Mouse (Mus musculus) neural tube, embryonic 11.5 days (tissue): Measurements from ENCODE around the gene Garnl3. TPM values are rescaled to one million over a fixed set of nuclear protein-coding genes. Genes with fewer than 3 reads are reported as not detected.
"Not testable (repeated sequence)": the region's sequence is repeated elsewhere in the genome, so short reads cannot be mapped to it uniquely, and the experiment has no call there.

Experiments used
- ATAC-seq: fragments of 200-750 bp; cut with Nextera tagmentation; 2 replicates; pipeline ENCODE4 v1.8.0; 2017; ENCODE audit warnings: moderate number of reproducible peaks, mild to moderate bottlenecking, moderate TSS enrichment, moderate library complexity; ENCODE audit not compliant: insufficient read depth, low FRiP score, low TSS enrichment
- DNase-seq: peaks from one replicate; pipeline ENCODE4 v3.0.0-alpha.2; 2015; ENCODE audit warnings: low spot score
- H3K27ac ChIP-seq: fragments of 300-500 bp; sonication (generic); 2 replicates; pipeline ENCODE4 v1.5.1; 2014; ENCODE audit warnings: low read depth, mild to moderate bottlenecking, low read length
- H3K27me3 ChIP-seq: fragments of 300-500 bp; sonication (generic); 2 replicates; pipeline ENCODE4 v1.6.1; 2014; ENCODE audit warnings: mild to moderate bottlenecking, low read length, mixed read lengths; ENCODE audit not compliant: control insufficient read depth, insufficient read depth
- H3K36me3 ChIP-seq: fragments of 300-500 bp; sonication (generic); 2 replicates; pipeline ENCODE4 v1.6.1; 2014; ENCODE audit warnings: mild to moderate bottlenecking, low read length, moderate library complexity, mixed read lengths; ENCODE audit not compliant: control insufficient read depth, insufficient read depth
- H3K4me1 ChIP-seq: fragments of 300-500 bp; sonication (generic); 2 replicates; pipeline ENCODE4 v1.6.1; 2014; ENCODE audit warnings: low read length, mixed read lengths; ENCODE audit not compliant: control insufficient read depth, insufficient read depth
- H3K4me2 ChIP-seq: fragments of 300-500 bp; sonication (generic); 2 replicates; pipeline ENCODE4 v1.6.1; 2014; ENCODE audit warnings: low read depth, mild to moderate bottlenecking, moderate library complexity
- H3K4me3 ChIP-seq: fragments of 300-500 bp; sonication (generic); 2 replicates; pipeline ENCODE4 v1.5.1; 2014; ENCODE audit warnings: low read depth, low read length
- H3K9ac ChIP-seq: fragments of 300-500 bp; sonication (generic); 2 replicates; pipeline ENCODE4 v1.6.1; 2014; ENCODE audit warnings: mild to moderate bottlenecking, low read length
- H3K9me3 ChIP-seq: fragments of 300-500 bp; sonication (generic); 2 replicates; pipeline ENCODE4 v1.6.1; 2016; ENCODE audit warnings: low read length; ENCODE audit not compliant: control insufficient read depth
- WGBS: fragments of 180-500 bp; shearing (Covaris S2); extraction: QIAGEN DNeasy Blood & Tissue Kit; methylation state at CpG from one replicate; pipeline ENCODE4 v1.1.7; 2014; 5-methylcytosine and 5-hydroxymethylcytosine counted together
- polyA plus RNA-seq: library from polyadenylated mRNA; unstranded; fragments of >200 nt; fragmentation: Nextera tagmentation; extraction: Ambion mirVana; gene quantifications from 2 replicates; pipeline ENCODE4 v1.2.1, GENCODE M21; 2014

The Garnl3 gene
- polyA plus RNA-seq, 1 experiment from 2014 or later, result 13.3 TPM

DNA sequence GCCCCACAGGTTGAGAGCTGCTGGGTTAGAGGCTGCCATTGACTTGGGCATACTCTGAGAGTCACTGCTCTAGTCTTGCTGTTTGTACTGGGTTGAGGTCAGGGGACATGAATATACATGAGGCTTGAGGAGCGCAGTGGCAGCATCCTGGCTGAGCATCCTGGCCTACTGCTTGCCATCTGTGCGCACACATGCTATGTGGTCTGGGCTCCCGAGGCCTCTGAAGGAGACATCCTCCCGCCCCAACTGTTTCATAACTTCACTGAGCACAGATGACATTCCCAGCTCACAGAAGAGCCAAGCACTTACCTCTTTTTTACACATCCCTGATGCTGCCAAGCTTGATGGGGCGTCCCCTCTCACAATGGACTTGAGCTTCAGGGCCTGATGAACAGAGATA lies 116.6 kb downstream of the Garnl3 start:
- ATAC-seq (no peak), DNase-seq (no peak)
- WGBS, result 74% methylated on average over 5 of the region's 5 CpGs
- no peak overlapping the region for H3K4me2 ChIP-seq
- no peak overlapping the region for H3K4me3 ChIP-seq
- H3K27me3 ChIP-seq, result no peaks in the 10 kb centered on the region
- no peaks in the 10 kb centered on the region for H3K36me3 ChIP-seq
- H3K4me1 ChIP-seq, result no peaks in the 10 kb centered on the region
- H3K27ac ChIP-seq, result no peak overlapping the region
- no peaks in the 10 kb centered on the region for H3K9me3 ChIP-seq
- no peak overlapping the region for H3K9ac ChIP-seq

GRCm38 (mm10) chr2:33009055-33009454 lies 122.4 kb downstream of the Garnl3 start:
- not testable (repeated sequence) for DNase-seq, H3K27me3 ChIP-seq, ATAC-seq, H3K9me3 ChIP-seq, H3K4me2 ChIP-seq, H3K4me3 ChIP-seq, H3K27ac ChIP-seq, H3K9ac ChIP-seq, H3K4me1 ChIP-seq, H3K36me3 ChIP-seq
- WGBS, result 87% methylated on average over 4 of the region's 4 CpGs

DNA sequence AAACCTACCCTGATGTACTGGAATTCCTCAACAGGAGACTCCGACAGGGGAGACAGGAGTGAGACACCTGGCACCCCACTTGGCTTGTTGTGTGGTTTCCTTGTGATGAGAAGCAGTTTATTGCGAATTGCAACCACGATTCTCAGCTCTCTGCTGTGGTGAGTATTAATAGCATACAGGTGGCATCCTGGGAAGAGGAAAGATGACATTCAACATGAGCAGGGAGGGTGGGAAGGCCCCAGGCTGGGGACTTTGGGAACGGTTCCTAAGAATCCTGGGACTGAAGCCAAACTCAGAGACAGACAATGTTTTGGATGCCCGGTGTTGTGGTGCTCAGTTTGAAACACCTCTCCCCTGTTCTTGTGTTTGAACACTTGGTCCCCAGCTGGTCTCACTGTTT lies 126.4 kb downstream of the Garnl3 start:
- H3K9ac ChIP-seq, result no peak overlapping the region
- no peak for DNase-seq
- H3K27me3 ChIP-seq, result no peaks in the 10 kb centered on the region
- WGBS, result 88% methylated on average over 5 of the region's 5 CpGs
- no peaks in the 10 kb centered on the region for H3K9me3 ChIP-seq
- H3K4me1 ChIP-seq, result no peaks in the 10 kb centered on the region
- no peak overlapping the region for H3K27ac ChIP-seq
- ATAC-seq, result no peak
- H3K4me3 ChIP-seq, result no peak overlapping the region
- no peak overlapping the region for H3K4me2 ChIP-seq
- H3K36me3 ChIP-seq, result no peaks in the 10 kb centered on the region

- Histone ChIP-seq H3K27ac (no peak overlapping the region), H3K4me1 (no peaks in the 10 kb centered on the region), H3K9ac (no peak overlapping the region), H3K27me3 (no peaks in the 10 kb centered on the region), H3K36me3 (no peaks in the 10 kb centered on the region), H3K4me2 (no peak overlapping the region), H3K9me3 (no peaks in the 10 kb centered on the region), H3K4me3 (no peak overlapping the region)
- WGBS, result 89% methylated on average over 7 of the region's 7 CpGs
- no peak for ATAC-seq
- DNase-seq, result no peak
These were observed 129.3 kb downstream of the Garnl3 start for GRCm38 (mm10) chr2:33002144-33002543.

GRCm38 (mm10) chr2:32999752-33000151 lies 131.7 kb downstream of the Garnl3 start:
- Histone ChIP-seq H3K4me1 (no peaks in the 10 kb centered on the region), H3K27me3 (no peaks in the 10 kb centered on the region), H3K27ac (no peak overlapping the region), H3K9me3 (no peaks in the 10 kb centered on the region), H3K9ac (no peak overlapping the region), H3K4me2 (no peak overlapping the region), H3K4me3 (no peak overlapping the region), H3K36me3 (no peaks in the 10 kb centered on the region)
- WGBS, result 90% methylated on average over 2 of the region's 2 CpGs
- DNase-seq, result no peak
- no peak for ATAC-seq

GRCm38 (mm10) chr2:32997792-32998191 lies 133.7 kb downstream of the Garnl3 start:
- no peaks in the 10 kb centered on the region for H3K4me1 ChIP-seq
- no peaks in the 10 kb centered on the region for H3K36me3 ChIP-seq
- no peaks in the 10 kb centered on the region for H3K9me3 ChIP-seq
- H3K9ac ChIP-seq, result no peak overlapping the region
- H3K27ac ChIP-seq, result no peak overlapping the region
- H3K4me3 ChIP-seq, result no peak overlapping the region
- DNase-seq (no peak), ATAC-seq (no peak)
- WGBS, result 90% methylated on average over 4 of the region's 4 CpGs
- H3K27me3 ChIP-seq, result no peaks in the 10 kb centered on the region
- H3K4me2 ChIP-seq, result no peak overlapping the region

- Histone ChIP-seq H3K9ac (no peak overlapping the region), H3K9me3 (no peaks in the 10 kb centered on the region), H3K36me3 (no peaks in the 10 kb centered on the region), H3K4me1 (no peaks in the 10 kb centered on the region), H3K27me3 (no peaks in the 10 kb centered on the region), H3K4me3 (no peak overlapping the region), H3K27ac (no peak overlapping the region), H3K4me2 (no peak overlapping the region)
- WGBS, result 83% methylated on average over 6 of the region's 6 CpGs
- ATAC-seq (no peak), DNase-seq (no peak)
These were observed 134.4 kb downstream of the Garnl3 start for GRCm38 (mm10) chr2:32997081-32997480.

DNA sequence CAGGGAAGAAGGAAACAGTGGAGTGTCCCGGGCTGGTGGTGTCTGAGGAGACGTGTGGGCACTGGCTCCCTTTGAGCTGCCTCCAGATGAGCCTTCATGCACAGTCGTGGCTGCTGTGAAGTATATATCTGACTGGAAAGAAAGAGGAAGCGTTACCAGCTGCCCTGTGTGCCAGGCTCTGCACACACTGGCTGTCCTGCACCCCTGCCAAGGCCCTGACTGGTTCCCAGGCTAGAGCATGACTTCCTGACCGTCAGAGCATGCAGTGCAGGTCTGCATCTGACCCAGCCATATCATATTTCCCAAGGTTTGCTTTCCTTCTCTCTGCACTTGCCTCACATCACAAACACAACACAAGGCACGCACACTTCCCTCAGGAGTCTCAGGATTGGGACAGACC lies 139.3 kb downstream of the Garnl3 start:
- WGBS, result 76% methylated on average over 6 of the region's 6 CpGs
- Histone ChIP-seq H3K27me3 (no peaks in the 10 kb centered on the region), H3K4me2 (no peak overlapping the region), H3K36me3 (no peaks in the 10 kb centered on the region), H3K9ac (no peak overlapping the region), H3K27ac (no peak overlapping the region), H3K4me1 (no peaks in the 10 kb centered on the region), H3K9me3 (no peaks in the 10 kb centered on the region), H3K4me3 (no peak overlapping the region)
- no peak for DNase-seq
- ATAC-seq, result no peak

GRCm38 (mm10) chr2:32990167-32990832 lies 141.2 kb downstream of the Garnl3 start:
- H3K4me2 ChIP-seq, result no peak overlapping the region
- WGBS, result 58% methylated on average over 13 of the region's 13 CpGs
- no peak overlapping the region for H3K4me3 ChIP-seq
- H3K36me3 ChIP-seq, result no peaks in the 10 kb centered on the region
- ATAC-seq, result no peak
- no peak for DNase-seq
- H3K4me1 ChIP-seq, result no peaks in the 10 kb centered on the region
- no peak overlapping the region for H3K9ac ChIP-seq
- H3K9me3 ChIP-seq, result no peaks in the 10 kb centered on the region
- H3K27ac ChIP-seq, result no peak overlapping the region
- H3K27me3 ChIP-seq, result no peaks in the 10 kb centered on the region
